Mouse (Mus musculus) granulocyte monocyte progenitor cell, adult 5-6 weeks (primary cell): ENCODE data around the gene Il4. TPM values are rescaled to one million over a fixed set of nuclear protein-coding genes. Genes with fewer than 3 reads are reported as not detected.
"Not testable (repeated sequence)": the region's sequence is repeated elsewhere in the genome, so short reads cannot be mapped to it uniquely, and the experiment has no call there.

Experiments
- ATAC-seq: replicated peaks from 2 replicates; pipeline ENCODE4 v1.8.0; 2016; ENCODE audit warnings: mild to moderate bottlenecking, moderate TSS enrichment, inconsistent platforms; ENCODE audit not compliant: poor library complexity, severe bottlenecking
- total RNA-seq, 2 experiments: library from RNA; stranded (forward) in 1 of 2; stranded (reverse) in 1 of 2; fragments of 200-712, 200-1000 nt in 1 of 2; fragments of >200 nt in 1 of 2; fragmentation: Nextera tagmentation in 1 of 2; gene quantifications; 2 replicates each; pipeline ENCODE4 v1.2.3; 2014 to 2017

Gene Il4
- total RNA-seq, 2 experiments from 2014 or later, result 1.5 TPM; not detected in 1

DNA sequence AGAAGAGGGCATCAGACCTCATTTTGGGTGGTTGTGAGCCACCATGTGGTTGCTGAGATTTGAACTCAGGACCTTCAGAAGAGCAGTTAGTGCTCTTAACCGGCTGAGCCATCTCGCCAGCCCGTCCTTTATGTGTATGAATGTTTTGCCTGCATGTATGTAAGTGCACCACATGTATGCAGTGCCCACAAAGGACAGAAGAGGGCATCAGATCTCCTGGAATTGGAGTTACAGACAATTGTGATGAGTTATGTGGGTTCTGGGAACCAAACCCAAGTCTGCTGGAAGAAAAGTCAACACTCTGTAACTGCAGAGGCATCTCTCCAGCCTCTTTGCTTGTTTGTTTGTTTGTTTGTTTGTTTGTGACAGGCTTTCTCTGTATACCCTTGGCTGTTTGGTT is 37.9 kb downstream of the Il4 start:
- ATAC-seq, result no peak

DNA sequence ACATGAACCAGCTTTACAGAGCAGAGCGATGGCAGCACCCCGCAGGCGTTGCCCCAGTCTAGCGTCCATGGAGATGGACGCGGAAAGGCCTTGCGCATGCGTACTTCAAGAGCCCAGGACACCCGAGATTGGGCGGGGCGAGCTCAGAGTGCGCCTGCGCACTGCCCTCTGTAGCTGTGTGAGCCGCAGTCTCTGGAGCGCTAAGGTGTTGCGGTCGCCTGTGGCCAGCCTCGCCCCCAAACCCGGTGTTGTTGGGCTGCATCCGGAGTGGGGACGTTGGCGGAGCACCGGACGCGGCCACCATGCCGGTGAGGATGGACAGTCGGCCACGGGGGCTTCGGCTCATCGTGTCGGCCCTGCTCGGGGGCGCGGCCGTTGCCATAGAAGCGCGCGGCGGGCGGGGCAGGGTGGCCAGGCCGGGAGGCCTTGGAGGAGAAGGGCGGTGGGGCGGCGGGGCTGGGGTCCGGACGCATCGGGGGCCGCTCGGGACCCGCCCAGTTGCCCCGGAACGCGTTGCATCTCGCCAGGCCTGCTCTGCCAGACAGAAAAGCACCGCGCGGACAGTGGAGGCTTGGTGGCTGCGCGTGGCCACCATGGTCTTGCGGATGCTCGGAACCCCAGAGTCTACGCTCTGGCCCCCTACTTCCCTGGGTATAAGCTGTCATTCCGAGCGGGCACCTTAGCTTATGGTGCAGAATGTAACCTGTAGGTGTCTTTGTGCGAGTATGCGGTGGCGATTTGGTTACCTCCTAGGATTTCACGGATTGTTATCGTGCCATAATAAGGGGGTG is 51.0 kb downstream of the Il4 start, which contains the start of gene Kif3a:
Kif3a (plus strand) TSS at position 156 of the 791 bp plus-strand sequence.
- ATAC-seq, result peak; percentile 97

DNA sequence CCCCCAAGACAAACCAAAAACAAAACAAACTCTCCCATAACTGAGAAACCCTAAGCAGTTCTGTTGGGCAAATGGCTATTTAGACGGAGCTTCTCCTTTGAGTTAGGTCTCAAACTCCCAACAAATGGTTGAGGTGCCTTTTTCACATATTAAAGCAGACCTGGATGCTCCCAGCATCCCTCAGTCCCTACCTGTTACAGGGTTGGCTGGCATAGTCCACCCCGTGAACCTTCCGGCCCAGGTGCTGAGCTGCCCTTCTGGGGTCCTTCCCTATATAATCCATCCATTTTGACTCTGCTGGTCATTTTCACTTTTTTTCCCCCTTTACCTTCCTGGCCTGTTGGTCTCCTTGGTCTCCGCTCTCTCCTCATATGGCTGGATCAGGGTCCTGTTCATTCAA is 51.8 kb downstream of the Il4 start:
- ATAC-seq, result no peak

DNA sequence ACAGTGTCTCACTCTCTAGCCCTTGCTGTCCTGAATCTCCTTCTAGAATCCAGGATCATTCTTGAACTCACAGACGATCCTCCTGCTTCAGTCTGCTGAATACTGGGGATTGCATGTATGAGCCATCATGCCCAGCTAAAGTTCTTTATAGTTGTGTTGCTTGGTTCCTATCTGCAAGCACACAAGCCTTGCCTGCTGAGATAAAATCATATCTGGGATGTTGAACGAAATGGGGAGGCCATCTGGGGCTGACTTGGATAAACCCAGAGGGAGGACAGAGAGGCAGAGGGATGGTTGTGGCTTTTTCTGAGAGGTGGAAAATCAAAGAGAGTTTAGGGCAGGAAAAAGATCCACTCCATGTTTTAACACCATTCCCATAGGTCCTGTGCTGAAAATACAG is 56.5 kb downstream of the Il4 start:
- no peak for ATAC-seq

DNA sequence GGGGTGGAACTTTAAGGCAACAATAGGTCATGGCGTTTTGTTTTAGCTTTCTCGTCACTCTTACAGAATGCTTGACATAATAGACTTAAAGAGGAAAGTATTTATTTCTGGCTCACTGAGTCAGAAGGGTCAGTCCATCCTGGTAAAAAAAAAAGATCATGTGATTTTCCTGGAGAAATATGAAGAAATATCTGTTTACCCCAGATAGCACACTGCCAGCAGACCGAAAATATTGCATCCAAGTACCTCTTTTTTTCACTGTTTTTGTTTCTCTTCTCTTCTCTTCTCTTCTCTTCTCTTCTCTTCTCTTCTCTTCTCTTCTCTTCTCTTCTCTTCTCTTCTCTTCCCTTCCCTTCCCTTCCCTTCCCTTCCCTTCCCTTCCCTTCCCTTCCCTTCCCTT is 58.5 kb downstream of the Il4 start:
- ATAC-seq, result not testable (repeated sequence)

DNA sequence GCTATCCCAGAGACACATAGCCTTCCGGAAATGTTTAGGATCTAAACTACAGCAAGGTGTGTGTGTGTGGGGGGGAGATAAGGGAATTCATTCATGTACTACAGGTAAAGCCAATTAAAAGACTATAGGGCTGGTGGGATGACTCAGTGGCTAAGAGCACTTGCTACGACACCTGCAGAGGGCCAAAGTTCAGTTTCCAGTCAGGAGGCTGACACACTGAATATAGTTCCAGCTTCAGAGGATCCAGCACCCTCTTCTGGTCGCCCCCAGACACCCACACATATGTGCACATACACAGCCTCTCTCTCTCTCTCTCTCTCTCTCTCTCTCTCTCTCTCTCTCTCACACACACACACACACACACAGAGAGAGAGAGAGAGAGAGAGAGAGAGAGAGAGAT is 60.5 kb downstream of the Il4 start:
- ATAC-seq, result not testable (repeated sequence)

DNA sequence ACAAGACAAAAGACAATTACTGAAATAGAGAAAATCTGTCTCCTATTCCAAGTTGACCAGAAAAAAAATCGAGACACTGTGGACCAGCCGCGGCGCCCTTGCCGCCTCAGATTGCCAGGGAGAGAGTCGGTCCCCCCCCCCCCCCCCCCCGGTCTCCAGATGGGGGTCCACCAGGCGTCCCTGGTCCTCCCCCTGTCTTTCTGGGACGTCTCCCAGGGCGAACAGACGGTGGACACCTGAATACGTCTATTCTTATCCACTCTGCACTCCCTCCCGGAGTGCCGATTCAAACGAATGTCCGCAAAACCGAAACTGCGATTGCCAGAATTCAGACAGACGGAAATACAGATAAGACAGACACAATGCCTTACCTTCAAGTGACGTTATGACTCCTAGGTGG is 61.9 kb downstream of the Il4 start:
- ATAC-seq, result not testable (repeated sequence)

Other genes with a start within 250 kb of the Il4 start
- not detected in 2 replicates for gene Leap2, start 195.5 kb downstream of the Il4 start, total RNA-seq (2014; fragmentation: Nextera tagmentation)
- not detected in 2 replicates for gene Leap2, start 195.5 kb downstream of the Il4 start, total RNA-seq (2017)
- 221 and 287 TPM in 2 replicates for gene Uqcrq, start 187.8 kb downstream of the Il4 start, total RNA-seq (2014; fragmentation: Nextera tagmentation)
- gene Uqcrq, start 187.8 kb downstream of the Il4 start, total RNA-seq (2017), result 66.7 and 91.9 TPM in 2 replicates
- gene Gdf9, start 187.6 kb downstream of the Il4 start, total RNA-seq (2014; fragmentation: Nextera tagmentation), result 1.1 and 1.2 TPM in 2 replicates
- gene Gdf9, start 187.6 kb downstream of the Il4 start, total RNA-seq (2017), result 0.39 and 0.57 TPM in 2 replicates
- not detected in 2 replicates for gene Gm10447, start 161.6 kb downstream of the Il4 start, total RNA-seq (2014; fragmentation: Nextera tagmentation)
- not detected in 2 replicates for gene Gm10447, start 161.6 kb downstream of the Il4 start, total RNA-seq (2017)
- gene Shroom1, start 161.5 kb downstream of the Il4 start, total RNA-seq (2014; fragmentation: Nextera tagmentation), result 0.30 TPM in 1 of 2 replicates, not detected in the other
- gene Shroom1, start 161.5 kb downstream of the Il4 start, total RNA-seq (2017), result not detected in 2 replicates
- not detected in 2 replicates for gene Gm9837, start 148.2 kb downstream of the Il4 start, total RNA-seq (2014; fragmentation: Nextera tagmentation)
- not detected in 2 replicates for gene Gm9837, start 148.2 kb downstream of the Il4 start, total RNA-seq (2017)
- not detected in 2 replicates for gene Gm9945, start 138.5 kb downstream of the Il4 start, total RNA-seq (2014; fragmentation: Nextera tagmentation)
- not detected in 2 replicates for gene Gm9945, start 138.5 kb downstream of the Il4 start, total RNA-seq (2017)
- gene Sowaha, start 138.4 kb downstream of the Il4 start, total RNA-seq (2014; fragmentation: Nextera tagmentation), result not detected in 2 replicates
- not detected in 2 replicates for gene Sowaha, start 138.4 kb downstream of the Il4 start, total RNA-seq (2017)
- 4.4 and 4.9 TPM in 2 replicates for gene Sept8, start 99.4 kb downstream of the Il4 start, total RNA-seq (2014; fragmentation: Nextera tagmentation)
- 4.4 and 5.7 TPM in 2 replicates for gene Sept8, start 99.4 kb downstream of the Il4 start, total RNA-seq (2017)
- gene Kif3a, start 51.3 kb downstream of the Il4 start, total RNA-seq (2014; fragmentation: Nextera tagmentation), result 7.5 and 11.8 TPM in 2 replicates
- gene Kif3a, start 51.3 kb downstream of the Il4 start, total RNA-seq (2017), result 2.4 and 5.7 TPM in 2 replicates
- not detected in 2 replicates for gene Il13, start 16.0 kb upstream of the Il4 start, total RNA-seq (2014; fragmentation: Nextera tagmentation)
- not detected in 2 replicates for gene Il13, start 16.0 kb upstream of the Il4 start, total RNA-seq (2017)
- 58.0 and 59.9 TPM in 2 replicates for gene Rad50, start 88.7 kb upstream of the Il4 start, total RNA-seq (2014; fragmentation: Nextera tagmentation)
- gene Rad50, start 88.7 kb upstream of the Il4 start, total RNA-seq (2017), result 67.4 and 85.2 TPM in 2 replicates
- gene Il5, start 102.1 kb upstream of the Il4 start, total RNA-seq (2014; fragmentation: Nextera tagmentation), result not detected in 2 replicates
- gene Il5, start 102.1 kb upstream of the Il4 start, total RNA-seq (2017), result not detected in 2 replicates
- 37.5 and 41.7 TPM in 2 replicates for gene Irf1, start 151.3 kb upstream of the Il4 start, total RNA-seq (2014; fragmentation: Nextera tagmentation)
- gene Irf1, start 151.3 kb upstream of the Il4 start, total RNA-seq (2017), result 41.3 and 55.9 TPM in 2 replicates
- 2.5 and 4.8 TPM in 2 replicates for gene Gm17334, start 154.5 kb upstream of the Il4 start, total RNA-seq (2014; fragmentation: Nextera tagmentation)
- not detected in 2 replicates for gene Gm17334, start 154.5 kb upstream of the Il4 start, total RNA-seq (2017)
- 5.6 and 6.5 TPM in 2 replicates for gene Gm12216, start 240.6 kb upstream of the Il4 start, total RNA-seq (2014; fragmentation: Nextera tagmentation)
- 1.1 TPM in 1 of 2 replicates, not detected in the other for gene Gm12216, start 240.6 kb upstream of the Il4 start, total RNA-seq (2017)